23 mouse cellular contexts compared by ENCODE assay signal in the genomic region with DNA sequence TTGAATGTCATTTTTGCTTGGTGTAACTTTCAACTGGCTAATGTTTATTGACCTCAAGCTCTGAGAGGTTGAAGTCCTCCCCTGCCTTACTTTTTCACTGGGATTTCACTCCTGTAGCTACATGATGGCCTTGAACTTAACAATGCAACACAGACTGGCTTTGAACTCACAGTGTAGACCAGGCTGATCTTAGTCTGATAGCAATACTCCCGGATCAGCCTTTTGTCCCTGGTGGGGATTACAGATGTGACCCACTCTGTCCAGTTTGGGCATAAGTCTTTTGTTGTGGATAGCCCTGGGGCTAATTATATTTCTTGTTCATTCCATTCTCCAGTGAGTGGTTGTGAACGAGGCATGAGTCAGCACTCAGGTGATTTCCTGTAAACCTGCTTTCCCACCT. TPM values are rescaled to one million over a fixed set of nuclear protein-coding genes. Genes with fewer than 3 reads are reported as not detected.
A peak's percentile ranks its signal among the peaks of the same experiment; 100 is the strongest.
DNase-seq lines count a peak whose midpoint lies in the region; ATAC-seq and TF ChIP-seq lines count a peak whose summit lies in the region.
"Had no signal": no experiment of that assay in that cellular context is flagged by ENCODE, and none has a peak within 500 bp of the region (broad histone marks: within the 10 kb centered on the region; RNA-seq: fewer than 3 reads in every experiment).

No protein-coding gene starts in this region.

- H3K9me3 ChIP-seq in lung, postnatal 0 days (ENCODE audit: low read length): no peaks in the 10 kb centered on the region
- H3K9me3 ChIP-seq in ES-Bruce4 (replicated peaks; ENCODE audit: control insufficient read depth, insufficient read depth, low read length, poor library complexity, severe bottlenecking): peaks cover 21% of the 10 kb centered on the region
- H3K9me3 ChIP-seq in ES-E14 (ENCODE audit: control insufficient read depth, insufficient read depth, low read depth, low read length): no peaks in the 10 kb centered on the region
- H3K9me3 ChIP-seq: embryonic facial prominence, embryonic 10.5 days; embryonic facial prominence, embryonic 12.5 days; forebrain, embryonic 13.5 days; forebrain, embryonic 15.5 days had no signal

- 61% methylated on average over 2 of the region's 2 CpGs for WGBS in lung, postnatal 0 days
- 66% methylated on average over 2 of the region's 2 CpGs for WGBS in lung, adult 2 months

- peak overlapping the region; percentile 38 for H3K27ac ChIP-seq in lung, postnatal 0 days (ENCODE audit: low read length)
- peak overlapping the region; percentile 78 for H3K27ac ChIP-seq in ES-Bruce4 (ENCODE audit: insufficient read depth, low read length)
- no peak overlapping the region; the same call in 1 of the 2 replicates for H3K27ac ChIP-seq in ES-E14 (ENCODE audit: insufficient read depth, low read depth, low read length, poor library complexity, severe bottlenecking)
- H3K27ac ChIP-seq: embryonic facial prominence, embryonic 10.5 days; embryonic facial prominence, embryonic 12.5 days; forebrain, embryonic 13.5 days; forebrain, embryonic 15.5 days had no signal

- H3K4me2 ChIP-seq in lung, postnatal 0 days (replicated peaks; ENCODE audit: low read depth, low read length): no peak overlapping the region
- H3K4me2 ChIP-seq: embryonic facial prominence, embryonic 12.5 days; forebrain, embryonic 13.5 days; forebrain, embryonic 15.5 days had no signal

- peak; percentile 62 for TF ChIP-seq EP300 in lung, postnatal 0 days (IDR thresholded peaks at IDR 0.05)
- TF ChIP-seq EP300 in ES-Bruce4 (IDR thresholded peaks at IDR 0.05; ENCODE audit: insufficient read depth, low read depth, low read length): no peak

- no peaks in the 10 kb centered on the region for H3K36me3 ChIP-seq in lung, postnatal 0 days (ENCODE audit: insufficient read depth, low read length)
- no peaks in the 10 kb centered on the region for H3K36me3 ChIP-seq in ES-Bruce4 (ENCODE audit: control insufficient read depth, insufficient read depth, low read length, poor library complexity, severe bottlenecking)
- no peaks in the 10 kb centered on the region for H3K36me3 ChIP-seq in ES-E14 (ENCODE audit: control insufficient read depth, insufficient read depth, low read length, poor library complexity, severe bottlenecking)
- H3K36me3 ChIP-seq: embryonic facial prominence, embryonic 10.5 days; embryonic facial prominence, embryonic 12.5 days; forebrain, embryonic 15.5 days had no signal

- no peak for TF ChIP-seq POLR2A in lung, adult 2 months (IDR thresholded peaks at IDR 0.05; ENCODE audit: borderline replicate concordance, extremely low read depth, low read depth, low read length)
- no peak for TF ChIP-seq POLR2A in ES-Bruce4 (IDR thresholded peaks at IDR 0.05; ENCODE audit: insufficient read depth, low read length)

- no peak for DNase-seq in lung, postnatal 0 days (ENCODE audit: low spot score)
- DNase-seq in lung, adult 2 months: no peak
- DNase-seq in ES-E14 (ENCODE audit: low read depth, low spot score): no peak
- DNase-seq in ZHBTc4 (ENCODE audit: low read depth, low spot score): peak; percentile 71
- DNase-seq in left cerebral cortex, adult 11 months (ENCODE audit: low spot score): no peak
- DNase-seq in gastrocnemius, postnatal 4 days (ENCODE audit: low spot score in 2 of 2): no peak
- DNase-seq: adrenal gland, adult 8-10 months; adrenal gland, postnatal 14 days; adrenal gland, postnatal 36 days; B cell, adult 2 months; cerebellum, adult 11-12 months; cerebellum, adult 2 months; cerebellum, adult 9-10 months; cerebellum, postnatal 10 days; cerebellum, postnatal 25 days; forebrain, postnatal 0 days had no signal

- H3K27me3 ChIP-seq in lung, postnatal 0 days (replicated peaks; ENCODE audit: insufficient read depth, low read length): no peaks in the 10 kb centered on the region
- no peaks in the 10 kb centered on the region for H3K27me3 ChIP-seq in ES-Bruce4 (ENCODE audit: control insufficient read depth, insufficient read depth, low read length, poor library complexity, severe bottlenecking)
- H3K27me3 ChIP-seq: CH12.LX; embryonic facial prominence, embryonic 12.5 days; forebrain, embryonic 15.5 days had no signal

- H3K4me1 ChIP-seq in lung, postnatal 0 days (ENCODE audit: insufficient read depth, low read depth, low read length): 0 out of 2 replicates have a peak, but pooled peaks cover 6% of the 10 kb centered on the region
- peaks cover 4% of the 10 kb centered on the region for H3K4me1 ChIP-seq in lung, adult 2 months (ENCODE audit: control insufficient read depth, insufficient read depth, low read length)
- H3K4me1 ChIP-seq in ES-Bruce4 (ENCODE audit: control insufficient read depth, insufficient read depth, low read length) (no peaks in the 10 kb centered on the region), ES-E14 (ENCODE audit: control insufficient read depth in 2 of 2, insufficient read depth in 2 of 2, low read length in 2 of 2, poor library complexity in 1 of 2) (peaks cover 1 to 3% of the 10 kb centered on the region in 2 experiments; a peak in 1 of 4 replicates)
- H3K4me1 ChIP-seq: embryonic facial prominence, embryonic 10.5 days; embryonic facial prominence, embryonic 12.5 days; forebrain, embryonic 13.5 days; forebrain, embryonic 15.5 days had no signal

- H3K9ac ChIP-seq in lung, postnatal 0 days (replicated peaks; ENCODE audit: low read depth): no peak overlapping the region
- H3K9ac ChIP-seq in ES-Bruce4 (ENCODE audit: low read depth, poor library complexity, severe bottlenecking) (no peak overlapping the region), ES-E14 (ENCODE audit: insufficient read depth, low read depth, low read length, poor library complexity, severe bottlenecking) (no peak overlapping the region)
- H3K9ac ChIP-seq: embryonic facial prominence, embryonic 12.5 days; forebrain, embryonic 13.5 days; forebrain, embryonic 15.5 days; forebrain, postnatal 0 days had no signal

- no peak for TF ChIP-seq CTCF in lung, postnatal 0 days (IDR thresholded peaks at IDR 0.05)
- no peak for TF ChIP-seq CTCF in lung, adult 2 months (IDR thresholded peaks at IDR 0.05; ENCODE audit: insufficient read depth, low read length)
- no peak for TF ChIP-seq CTCF in ES-Bruce4 (IDR thresholded peaks at IDR 0.05; ENCODE audit: low read depth, low read length)

- ATAC-seq in lung, postnatal 0 days: no peak
- ATAC-seq: CD4-positive, CD25-positive, alpha-beta regulatory T cell, adult 4 months; forebrain, embryonic 13.5 days; forebrain, embryonic 15.5 days; forebrain, postnatal 0 days had no signal

- in situ Hi-C loops in ES-E14 (cut with MboI; ENCODE audit: low sequenced_read_pairs in 2 of 2, unreplicated experiment in 2 of 2): no loop called here

- no peak overlapping the region for H3K4me3 ChIP-seq in lung, postnatal 0 days (ENCODE audit: low read depth, low read length)
- H3K4me3 ChIP-seq in lung, adult 2 months (replicated peaks; ENCODE audit: extremely low read depth, low read depth, low read length): no peak overlapping the region
- H3K4me3 ChIP-seq in ES-Bruce4 (ENCODE audit: low read depth, low read length) (no peak overlapping the region), ES-E14 (ENCODE audit: insufficient read depth in 1 of 2, low read depth in 1 of 2, low read length in 2 of 2, poor library complexity in 1 of 2, severe bottlenecking in 1 of 2) (no peak overlapping the region)
- H3K4me3 ChIP-seq: embryonic facial prominence, embryonic 10.5 days; embryonic facial prominence, embryonic 12.5 days; forebrain, embryonic 13.5 days; forebrain, embryonic 15.5 days had no signal

TF ChIP-seq in ES-E14, 5 proteins besides CTCF, POLR2A, EP300 and RAD21:
- TF ChIP-seq ZNF384 (IDR thresholded peaks at IDR 0.05; ENCODE audit: low read depth, low read length): no peak
- TF ChIP-seq MAFK (IDR thresholded peaks at IDR 0.05; ENCODE audit: insufficient read depth, low read depth, low read length): peak; percentile 39; the same call in 1 of the 2 replicates

RNA-seq across cellular contexts. Expression of gene Lpcat1, which starts 9.3 kb away (rescaled TPM):
- polyA plus RNA-seq in lung, postnatal 0 days (2015; fragmentation: Nextera tagmentation; extraction: Ambion mirVana): 368 and 414 TPM in 2 replicates
- polyA plus RNA-seq in lung, adult 2 months (2012; rRNA removed): 408 and 425 TPM in 2 replicates
- polyA plus RNA-seq in ES-Bruce4 (2011; ENCODE audit: insufficient read depth, insufficient read length, low read depth, missing spikeins): 44.8 and 52.2 TPM in 2 replicates
- total RNA-seq in ES-E14 (2012; rRNA removed): 105 and 128 TPM in 2 replicates
- 10 to 100 TPM; 17.8 to 19.0 TPM for total RNA-seq in gastrocnemius, postnatal 4 days (2021)
